Mouse (Mus musculus) ES-Bruce4 (cell line): ENCODE measurements around the gene Zbtb20. TPM values are rescaled to one million over a fixed set of nuclear protein-coding genes. Genes with fewer than 3 reads are reported as not detected.

ENCODE experiments used
- H3K27ac ChIP-seq: 2 replicates; pipeline ENCODE4 v1.5.1; 2012; ENCODE audit warnings: low read length, inconsistent platforms; ENCODE audit not compliant: insufficient read depth
- H3K27me3 ChIP-seq: 2 replicates; pipeline ENCODE4 v1.6.1; 2012; ENCODE audit warnings: mild to moderate bottlenecking, low read length, inconsistent platforms; ENCODE audit not compliant: control insufficient read depth, poor library complexity, insufficient read depth, severe bottlenecking
- H3K36me3 ChIP-seq: 2 replicates; pipeline ENCODE4 v1.6.1; 2012; ENCODE audit warnings: inconsistent platforms, mild to moderate bottlenecking, low read length, moderate library complexity; ENCODE audit not compliant: control insufficient read depth, poor library complexity, insufficient read depth, severe bottlenecking
- H3K4me1 ChIP-seq: one replicate; pipeline ENCODE4 v1.8.1; 2011; ENCODE audit warnings: low read length; ENCODE audit not compliant: control insufficient read depth, insufficient read depth
- H3K4me3 ChIP-seq: 2 replicates; pipeline ENCODE4 v1.5.1; 2011; ENCODE audit warnings: low read depth, mild to moderate bottlenecking, low read length
- H3K9ac ChIP-seq: 2 replicates; pipeline ENCODE4 v1.6.1; 2012; ENCODE audit warnings: low read depth, mild to moderate bottlenecking, inconsistent platforms; ENCODE audit not compliant: poor library complexity, severe bottlenecking
- H3K9me3 ChIP-seq: replicated peaks from 2 replicates; pipeline ENCODE4 v1.6.1; 2012; ENCODE audit warnings: mild to moderate bottlenecking, low read length, inconsistent platforms; ENCODE audit not compliant: control insufficient read depth, poor library complexity, insufficient read depth, severe bottlenecking
- CTCF ChIP-seq: IDR thresholded peaks from one replicate; pipeline ENCODE4 v1.8.1; 2011; ENCODE audit warnings: low read depth, low read length
- EP300 ChIP-seq: IDR thresholded peaks from 2 replicates; pipeline ENCODE4 v1.6.1; 2011; ENCODE audit warnings: low read depth, low read length; ENCODE audit not compliant: insufficient read depth
- POLR2A ChIP-seq: IDR thresholded peaks from one replicate; pipeline ENCODE4 v1.8.1; 2011; ENCODE audit warnings: low read length; ENCODE audit not compliant: insufficient read depth
- polyA plus RNA-seq: library from polyadenylated mRNA; stranded (reverse); fragments of >200 nt; gene quantifications from 2 replicates; pipeline ENCODE4 v1.2.4, GENCODE M21; 2011; ENCODE audit warnings: low read depth; ENCODE audit not compliant: missing spikeins, insufficient read depth, insufficient read length

Gene Zbtb20
- polyA plus RNA-seq, 1 experiment = 9.9 TPM

GRCm38 (mm10) chr16:43539659-43540096 is 664.0 kb downstream of the Zbtb20 start:
- H3K27me3 ChIP-seq = no peaks in the 10 kb centered on the region
- H3K27ac ChIP-seq = no peak overlapping the region
- H3K4me3 ChIP-seq = no peak overlapping the region
- H3K9me3 ChIP-seq = no peaks in the 10 kb centered on the region
- no peak overlapping the region for H3K9ac ChIP-seq
- H3K4me1 ChIP-seq = no peaks in the 10 kb centered on the region
- no peaks in the 10 kb centered on the region for H3K36me3 ChIP-seq
- TF ChIP-seq EP300 (no peak), POLR2A (no peak)

GRCm38 (mm10) chr16:43540108-43540507 is 664.4 kb downstream of the Zbtb20 start:
- H3K4me3 ChIP-seq = no peak overlapping the region
- TF ChIP-seq CTCF (peak; percentile 20), POLR2A (no peak)

GRCm38 (mm10) chr16:43540546-43541167 is 665.0 kb downstream of the Zbtb20 start:
- Histone ChIP-seq H3K27ac (no peak overlapping the region), H3K4me1 (peaks cover 4% of the 10 kb centered on the region), H3K9ac (no peak overlapping the region), H3K9me3 (no peaks in the 10 kb centered on the region), H3K36me3 (no peaks in the 10 kb centered on the region), H3K27me3 (no peaks in the 10 kb centered on the region), H3K4me3 (no peak overlapping the region)
- TF ChIP-seq POLR2A (no peak), EP300 (no peak), CTCF (no peak)

More at GRCm38 (mm10) chr16:43540108-43540507, 664.4 kb downstream of the Zbtb20 start:
- Histone ChIP-seq H3K27me3 (no peaks in the 10 kb centered on the region), H3K27ac (no peak overlapping the region), H3K4me1 (peaks cover 2% of the 10 kb centered on the region), H3K9me3 (no peaks in the 10 kb centered on the region), H3K9ac (no peak overlapping the region), H3K36me3 (no peaks in the 10 kb centered on the region)

- H3K27ac ChIP-seq = no peak overlapping the region
- no peaks in the 10 kb centered on the region for H3K36me3 ChIP-seq
- H3K9me3 ChIP-seq = no peaks in the 10 kb centered on the region
- peaks cover 11% of the 10 kb centered on the region for H3K4me1 ChIP-seq
- no peaks in the 10 kb centered on the region for H3K27me3 ChIP-seq
- H3K4me3 ChIP-seq = no peak overlapping the region
- no peak for TF ChIP-seq POLR2A
- no peak for TF ChIP-seq EP300
- TF ChIP-seq CTCF = no peak
- H3K9ac ChIP-seq = no peak overlapping the region
These were observed 669.6 kb downstream of the Zbtb20 start for GRCm38 (mm10) chr16:43545261-43545660.

- TF ChIP-seq POLR2A (no peak), CTCF (no peak), EP300 (no peak)
- no peak overlapping the region for H3K9ac ChIP-seq
- no peak overlapping the region for H3K4me3 ChIP-seq
- no peaks in the 10 kb centered on the region for H3K36me3 ChIP-seq
- H3K9me3 ChIP-seq = no peaks in the 10 kb centered on the region
- H3K27me3 ChIP-seq = no peaks in the 10 kb centered on the region
- peaks cover 11% of the 10 kb centered on the region for H3K4me1 ChIP-seq
- H3K27ac ChIP-seq = 0 out of 2 replicates have a peak overlapping the region, but pooled peaks have one; percentile 26
These were observed 671.9 kb downstream of the Zbtb20 start for GRCm38 (mm10) chr16:43547323-43548180.

GRCm38 (mm10) chr16:43548774-43549173 is 673.1 kb downstream of the Zbtb20 start:
- Histone ChIP-seq H3K4me1 (peaks cover 11% of the 10 kb centered on the region), H3K36me3 (no peaks in the 10 kb centered on the region), H3K9me3 (no peaks in the 10 kb centered on the region), H3K27me3 (no peaks in the 10 kb centered on the region), H3K27ac (no peak overlapping the region), H3K4me3 (no peak overlapping the region), H3K9ac (no peak overlapping the region)
- TF ChIP-seq EP300 (no peak), CTCF (no peak), POLR2A (no peak)
